Comparison of ENCODE assay signal across 8 mouse cellular contexts in the genomic region with DNA sequence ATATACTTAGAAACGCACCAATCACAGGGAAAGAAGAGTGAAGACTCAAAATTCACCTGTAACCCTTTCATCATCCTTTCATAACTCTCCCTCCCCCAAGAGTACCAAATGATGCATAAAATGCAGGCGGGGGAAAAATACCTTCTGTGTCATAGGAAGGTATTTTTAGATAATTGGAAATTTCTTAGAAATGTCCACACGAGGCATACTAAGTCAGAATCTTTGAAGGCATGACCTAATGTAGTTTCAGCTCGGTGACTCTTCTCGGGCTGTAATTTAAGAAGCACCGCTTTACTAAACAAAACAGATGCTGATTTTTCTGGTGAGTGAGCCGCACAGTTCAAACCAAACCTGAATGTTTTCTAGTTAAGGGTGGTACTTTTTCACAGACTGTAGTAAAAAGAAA. TPM values are rescaled to one million over a fixed set of nuclear protein-coding genes. Genes with fewer than 3 reads are reported as not detected.
DNase-seq lines count a peak whose midpoint lies in the region; ATAC-seq lines count a peak whose summit lies in the region.

TSS of gene Plscr1 (plus strand) at position 304 of the 406 bp plus-strand sequence.

- H3K4me3 ChIP-seq in lung, embryonic 15.5 days: peak within 1 kb of the TSS; percentile 68
- peak within 1 kb of the TSS; percentile 64 for H3K4me3 ChIP-seq in embryonic facial prominence, embryonic 13.5 days
- peak within 1 kb of the TSS; percentile 65 for H3K4me3 ChIP-seq in hindbrain, embryonic 15.5 days
- H3K4me3 ChIP-seq in midbrain, embryonic 14.5 days (replicated peaks; ENCODE audit: low read depth, low read length): peak within 1 kb of the TSS; percentile 59

- DNase-seq in lung, postnatal 14 days: no peak
- DNase-seq in midbrain, embryonic 14.5 days: peak; percentile 6
- no peak for DNase-seq in ovary, postnatal 36 days (ENCODE audit: low spot score)
- no peak for DNase-seq in gastrocnemius, postnatal 10 days
- DNase-seq in layer of hippocampus, adult 9-11 months: no peak

- H3K9ac ChIP-seq in lung, embryonic 15.5 days: peak within 1 kb of the TSS; percentile 71
- H3K9ac ChIP-seq in embryonic facial prominence, embryonic 13.5 days: peak within 1 kb of the TSS; percentile 81
- H3K9ac ChIP-seq in hindbrain, embryonic 15.5 days: peak within 1 kb of the TSS; percentile 54
- H3K9ac ChIP-seq in midbrain, embryonic 14.5 days (replicated peaks; ENCODE audit: low read length): peak within 1 kb of the TSS; percentile 56

- no peaks in the 10 kb centered on the region for H3K9me3 ChIP-seq in lung, embryonic 15.5 days
- no peaks in the 10 kb centered on the region for H3K9me3 ChIP-seq in embryonic facial prominence, embryonic 13.5 days
- H3K9me3 ChIP-seq in hindbrain, embryonic 15.5 days: no peaks in the 10 kb centered on the region
- no peaks in the 10 kb centered on the region for H3K9me3 ChIP-seq in midbrain, embryonic 14.5 days (ENCODE audit: control insufficient read depth, low read length)

- peak within 1 kb of the TSS; percentile 95 for H3K27ac ChIP-seq in lung, embryonic 15.5 days
- H3K27ac ChIP-seq in embryonic facial prominence, embryonic 13.5 days: peak within 1 kb of the TSS; percentile 85
- H3K27ac ChIP-seq in hindbrain, embryonic 15.5 days (replicated peaks): peak within 1 kb of the TSS; percentile 59
- peak within 1 kb of the TSS; percentile 32; the same call in 1 of the 2 replicates for H3K27ac ChIP-seq in midbrain, embryonic 14.5 days (replicated peaks; ENCODE audit: low read depth, low read length)

- H3K27me3 ChIP-seq in lung, embryonic 15.5 days: no peaks in the 10 kb centered on the region
- no peaks in the 10 kb centered on the region for H3K27me3 ChIP-seq in embryonic facial prominence, embryonic 13.5 days
- H3K27me3 ChIP-seq in hindbrain, embryonic 15.5 days: no peaks in the 10 kb centered on the region
- no peaks in the 10 kb centered on the region for H3K27me3 ChIP-seq in midbrain, embryonic 14.5 days (ENCODE audit: control insufficient read depth, insufficient read depth, low read length)

- peak within 1 kb of the TSS; percentile 78 for H3K4me2 ChIP-seq in lung, embryonic 15.5 days
- H3K4me2 ChIP-seq in embryonic facial prominence, embryonic 13.5 days: peak within 1 kb of the TSS; percentile 75
- H3K4me2 ChIP-seq in hindbrain, embryonic 15.5 days: peak within 1 kb of the TSS; percentile 93
- peak within 1 kb of the TSS; percentile 80 for H3K4me2 ChIP-seq in midbrain, embryonic 14.5 days (ENCODE audit: low read length)

- no peaks in the 10 kb centered on the region for H3K36me3 ChIP-seq in lung, embryonic 15.5 days
- no peaks in the 10 kb centered on the region for H3K36me3 ChIP-seq in embryonic facial prominence, embryonic 13.5 days
- no peaks in the 10 kb centered on the region for H3K36me3 ChIP-seq in hindbrain, embryonic 15.5 days
- no peaks in the 10 kb centered on the region for H3K36me3 ChIP-seq in midbrain, embryonic 14.5 days (ENCODE audit: control insufficient read depth, insufficient read depth, low read length)

- no peak for ATAC-seq in lung, embryonic 15.5 days (ENCODE audit: borderline replicate concordance, extremely low read depth, low FRiP score, low TSS enrichment)
- no peak for ATAC-seq in embryonic facial prominence, embryonic 13.5 days (ENCODE audit: insufficient number of reproducible peaks, insufficient read depth, low FRiP score, low TSS enrichment, low read depth)
- ATAC-seq in hindbrain, embryonic 15.5 days (ENCODE audit: low FRiP score, low read depth): no peak
- ATAC-seq in midbrain, embryonic 14.5 days (ENCODE audit: low FRiP score, low TSS enrichment): no peak

- H3K4me1 ChIP-seq in lung, embryonic 15.5 days: peaks cover 9% of the 10 kb centered on the region; the same call in 1 of the 2 replicates
- H3K4me1 ChIP-seq in embryonic facial prominence, embryonic 13.5 days: peaks cover 13% of the 10 kb centered on the region
- H3K4me1 ChIP-seq in hindbrain, embryonic 15.5 days (replicated peaks): peaks cover 8% of the 10 kb centered on the region
- 0 out of 2 replicates have a peak, but pooled peaks cover 9% of the 10 kb centered on the region for H3K4me1 ChIP-seq in midbrain, embryonic 14.5 days (ENCODE audit: control insufficient read depth, insufficient read depth, low read length)

- 42% methylated on average over 7 of the region's 7 CpGs for WGBS in lung, embryonic 15.5 days
- 19% methylated on average over 7 of the region's 7 CpGs for WGBS in embryonic facial prominence, embryonic 13.5 days
- 43% methylated on average over 7 of the region's 7 CpGs for WGBS in hindbrain, embryonic 15.5 days
- 43% methylated on average over 7 of the region's 7 CpGs for WGBS in midbrain, embryonic 14.5 days

RNA-seq across cellular contexts. Expression of gene Plscr1, which starts in this region (rescaled TPM):
- polyA plus RNA-seq in lung, embryonic 15.5 days (2015; fragmentation: Nextera tagmentation; extraction: Ambion mirVana): 33.7 and 37.6 TPM in 2 replicates
- polyA plus RNA-seq in embryonic facial prominence, embryonic 13.5 days (2015; fragmentation: Nextera tagmentation; extraction: Ambion mirVana): 15.9 and 19.1 TPM in 2 replicates
- 9.5 and 10.0 TPM in 2 replicates for polyA plus RNA-seq in hindbrain, embryonic 15.5 days (2015; fragmentation: Nextera tagmentation; extraction: Ambion mirVana)
- polyA plus RNA-seq in midbrain, embryonic 14.5 days (2014; fragmentation: Nextera tagmentation; extraction: Ambion mirVana): 7.8 and 10.0 TPM in 2 replicates
- total RNA-seq in gastrocnemius, postnatal 10 days (2021): 1 to 10 TPM; 1.7 to 2.6 TPM

Comparison
In these comparisons a context has a peak if more than half of its experiments do, and no peak if none do; other contexts are left out.
1. H3K27ac ChIP-seq: peak in every context shown above with its lines; median percentile 95 in lung, embryonic 15.5 days; 85 in embryonic facial prominence, embryonic 13.5 days; 59 in hindbrain, embryonic 15.5 days; 32 in midbrain, embryonic 14.5 days.